Mouse (Mus musculus) skeletal muscle tissue, postnatal 0 days (tissue): Measurements from ENCODE around the gene Nrros. TPM values are rescaled to one million over a fixed set of nuclear protein-coding genes. Genes with fewer than 3 reads are reported as not detected.

ENCODE experiments used
- polyA plus RNA-seq: library from polyadenylated mRNA; unstranded; fragments of >200 nt; fragmentation: Nextera tagmentation; extraction: Ambion mirVana; gene quantifications from 2 replicates; pipeline ENCODE4 v1.2.1, GENCODE M21; 2015

The Nrros gene
- 13.0 and 20.7 TPM in 2 replicates for polyA plus RNA-seq

DNA sequence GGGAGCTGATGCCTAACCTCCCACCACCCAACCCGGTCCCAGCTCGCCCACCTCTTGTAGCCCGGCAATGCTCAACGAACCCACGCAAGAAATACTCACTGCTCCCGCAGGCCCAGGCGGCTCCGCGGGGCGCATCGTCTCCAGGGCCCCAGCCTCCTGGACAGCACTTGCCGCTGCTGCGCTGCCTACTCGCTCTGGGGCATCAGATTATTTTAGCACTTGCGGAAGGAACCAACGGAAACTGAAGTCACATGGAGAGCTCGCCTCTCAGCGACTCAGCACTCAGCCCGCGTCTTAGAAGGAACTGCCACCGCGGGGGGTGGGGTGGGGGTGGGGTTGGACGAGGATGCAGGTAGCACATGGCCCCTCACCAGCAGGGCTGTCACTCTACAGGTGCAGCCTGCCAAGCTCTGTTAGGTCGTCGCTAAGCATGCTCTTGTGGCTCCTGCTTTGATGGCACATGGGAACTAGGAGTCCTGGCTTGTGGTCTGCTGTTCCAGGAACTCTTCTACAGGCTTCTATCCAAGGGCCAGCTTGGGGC lies at the start of gene Nrros:
TSS of gene Nrros (minus strand) at position 314 of the 541 bp plus-strand sequence.

DNA sequence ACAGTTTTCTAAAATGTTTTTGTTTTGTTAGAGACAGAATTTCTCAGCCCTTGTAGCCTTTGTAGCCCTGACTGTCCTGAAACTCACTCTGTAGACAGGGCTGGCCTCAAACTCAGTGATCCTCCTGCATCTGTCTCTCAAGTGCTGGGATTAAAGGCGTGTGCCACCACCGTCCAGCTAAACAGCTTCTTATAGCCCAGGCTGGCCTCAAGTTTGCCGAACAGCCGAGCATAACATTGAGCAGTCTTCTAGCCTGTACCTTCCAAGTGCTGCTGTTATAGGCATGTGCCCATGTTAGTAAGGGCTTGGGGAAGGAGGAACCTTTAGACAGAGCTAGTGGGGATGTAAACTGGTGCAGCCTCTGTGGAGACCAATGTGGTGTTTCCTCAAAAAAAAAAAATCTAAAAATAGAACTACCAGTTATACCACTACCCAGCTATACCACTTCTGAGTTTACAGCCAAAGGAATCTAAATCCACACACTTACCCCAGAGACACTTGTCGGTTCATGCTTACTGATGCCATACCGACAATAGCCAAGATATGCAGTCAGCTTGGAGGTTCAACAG lies 14.0 kb upstream of the Nrros start, which contains the start of gene Bex6:
TSS of gene Bex6 (plus strand) at position 491 of the 569 bp plus-strand sequence.

GRCm38 (mm10) chr16:32099638-32100150 lies 65.7 kb downstream of the Nrros start, which contains the start of the genes Pigx and Cep19:
Gene Pigx, minus strand, starts transcription at chr16:32099740.
Gene Cep19, plus strand, starts transcription at chr16:32099800.

Other genes starting within 250 kb of the Nrros start
- gene Pigz, start 231.7 kb downstream of the Nrros start, polyA plus RNA-seq = 2.5 and 2.6 TPM in 2 replicates
- 110 and 119 TPM in 2 replicates for gene 0610012G03Rik, start 217.1 kb downstream of the Nrros start, polyA plus RNA-seq
- 34.7 and 43.7 TPM in 2 replicates for gene Ncbp2, start 217.1 kb downstream of the Nrros start, polyA plus RNA-seq
- 6.2 and 6.3 TPM in 2 replicates for gene Senp5, start 162.3 kb downstream of the Nrros start, polyA plus RNA-seq
- gene Pak2, start 86.3 kb downstream of the Nrros start, polyA plus RNA-seq = 15.9 and 16.9 TPM in 2 replicates
- gene Pigx, start 65.9 kb downstream of the Nrros start, polyA plus RNA-seq = 37.9 and 38.3 TPM in 2 replicates
- 9.8 and 11.2 TPM in 2 replicates for gene Cep19, start 65.8 kb downstream of the Nrros start, polyA plus RNA-seq
- not detected in 2 replicates for gene Bex6, start 14.2 kb upstream of the Nrros start, polyA plus RNA-seq
- 4.6 and 5.6 TPM in 2 replicates for gene Fbxo45, start 81.6 kb upstream of the Nrros start, polyA plus RNA-seq
- gene Wdr53, start 81.6 kb upstream of the Nrros start, polyA plus RNA-seq = 11.3 and 13.7 TPM in 2 replicates
- gene Smco1, start 105.9 kb upstream of the Nrros start, polyA plus RNA-seq = 3.0 and 3.2 TPM in 2 replicates
- gene Rnf168, start 111.9 kb upstream of the Nrros start, polyA plus RNA-seq = 9.3 and 12.2 TPM in 2 replicates
- 10.4 and 11.0 TPM in 2 replicates for gene Ubxn7, start 166.7 kb upstream of the Nrros start, polyA plus RNA-seq
- gene Tm4sf19, start 234.9 kb upstream of the Nrros start, polyA plus RNA-seq = not detected in 2 replicates